Mouse (Mus musculus) E14TG2a.4 (cell line): ENCODE data around the gene Gata3.

Source experiments
- H3K27me3 ChIP-seq: 2 replicates; pipeline ENCODE4 v1.6.1; 2014; ENCODE audit warnings: low read length, control low read depth; ENCODE audit not compliant: insufficient read depth
- H3K36me3 ChIP-seq: 2 replicates; pipeline ENCODE4 v1.6.1; 2014; ENCODE audit warnings: low read length, control low read depth; ENCODE audit not compliant: insufficient read depth
- H3K4me1 ChIP-seq: replicated peaks from 2 replicates; pipeline ENCODE4 v1.6.1; 2014; ENCODE audit warnings: low read depth, low read length, control low read depth
- H3K4me3 ChIP-seq: replicated peaks from 2 replicates; pipeline ENCODE4 v1.5.1; 2014; ENCODE audit warnings: mild to moderate bottlenecking, low read length
- H3K9me3 ChIP-seq: 2 replicates; pipeline ENCODE4 v1.6.1; 2014; ENCODE audit warnings: low read length, control low read depth
- CTCF ChIP-seq: conservative IDR thresholded peaks from 2 replicates; pipeline ENCODE4 v1.5.1; 2014; ENCODE audit warnings: low read length
- NANOG ChIP-seq: IDR thresholded peaks from 2 replicates; pipeline ENCODE4 v1.6.1; 2014; ENCODE audit warnings: borderline replicate concordance, low read length, mixed read lengths
- POU5F1 ChIP-seq: IDR thresholded peaks from 2 replicates; pipeline ENCODE4 v1.6.1; 2014; ENCODE audit warnings: low read length, borderline replicate concordance

Gene Gata3

DNA sequence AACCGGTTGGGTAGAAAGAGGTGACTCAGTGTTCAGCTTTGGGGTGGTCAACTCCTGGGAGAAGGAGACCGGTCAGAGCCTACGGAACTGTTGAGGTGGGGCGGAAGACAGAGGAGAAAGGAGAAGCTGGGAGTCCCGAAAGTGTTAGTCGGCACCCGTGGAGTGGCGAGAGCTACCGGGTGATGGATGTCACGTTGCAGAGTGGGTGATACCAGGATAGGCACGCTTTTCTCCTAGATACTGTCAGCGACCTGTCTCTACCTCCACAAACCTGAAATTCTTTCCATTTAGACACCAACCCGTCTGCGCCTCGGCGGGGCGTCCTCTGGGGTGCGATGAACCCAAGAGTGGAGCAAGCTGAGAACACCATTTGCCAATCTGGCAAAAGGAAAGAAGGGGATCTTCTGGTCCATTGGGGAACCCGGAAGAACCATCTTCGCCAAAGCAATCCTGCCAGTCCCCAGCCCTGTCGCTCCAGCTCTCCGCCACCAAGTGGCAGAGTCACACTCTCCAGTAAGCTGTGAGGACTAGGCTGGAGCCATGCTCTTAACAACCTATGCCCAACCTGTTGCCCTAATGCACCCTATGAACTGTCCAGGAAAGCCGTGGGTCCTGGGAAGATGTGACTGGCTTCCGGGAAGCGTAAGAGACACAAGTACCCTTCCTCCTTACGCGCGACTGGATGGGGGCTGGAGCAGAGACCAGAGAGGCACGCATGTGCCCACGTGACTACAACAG is 752 bp downstream of the Gata3 start, which contains the start of gene 9230102O04Rik:
9230102O04Rik (minus strand) TSS at position 628 of the 738 bp plus-strand sequence.
- TF ChIP-seq POU5F1 = no peak
- no peak for TF ChIP-seq NANOG
- TF ChIP-seq CTCF = no peak
- Histone ChIP-seq H3K36me3 (no peaks in the 10 kb centered on the region), H3K4me1 (peaks cover 37% of the 10 kb centered on the region), H3K27me3 (peaks cover 96% of the 10 kb centered on the region), H3K4me3 (peak within 1 kb of the TSS; percentile 73), H3K9me3 (no peaks in the 10 kb centered on the region)

DNA sequence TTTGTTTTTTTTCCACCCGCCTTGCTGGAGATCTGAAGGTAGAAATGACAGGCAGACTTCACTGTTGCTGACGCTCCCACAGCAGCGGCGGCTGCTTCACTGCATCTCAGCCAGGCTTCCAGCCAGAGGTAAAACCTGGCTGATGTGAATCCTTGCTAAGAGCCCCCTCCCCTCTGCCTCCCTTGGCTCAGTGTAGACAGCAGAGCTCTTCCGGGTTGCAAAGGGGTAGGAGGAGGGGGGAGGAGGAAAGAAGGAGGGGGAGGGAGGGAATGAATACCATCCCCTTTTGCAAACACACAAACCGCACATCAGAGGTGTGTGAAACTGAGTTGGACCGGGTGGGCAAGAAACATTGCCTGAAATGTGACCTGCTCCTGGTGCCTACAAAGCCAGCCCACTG is 2.2 kb downstream of the Gata3 start:
- no peaks in the 10 kb centered on the region for H3K9me3 ChIP-seq
- peaks cover 50% of the 10 kb centered on the region for H3K4me1 ChIP-seq
- H3K27me3 ChIP-seq = peaks cover 97% of the 10 kb centered on the region
- no peaks in the 10 kb centered on the region for H3K36me3 ChIP-seq
- TF ChIP-seq POU5F1 (no peak), NANOG (no peak)
- no peak overlapping the region for H3K4me3 ChIP-seq

DNA sequence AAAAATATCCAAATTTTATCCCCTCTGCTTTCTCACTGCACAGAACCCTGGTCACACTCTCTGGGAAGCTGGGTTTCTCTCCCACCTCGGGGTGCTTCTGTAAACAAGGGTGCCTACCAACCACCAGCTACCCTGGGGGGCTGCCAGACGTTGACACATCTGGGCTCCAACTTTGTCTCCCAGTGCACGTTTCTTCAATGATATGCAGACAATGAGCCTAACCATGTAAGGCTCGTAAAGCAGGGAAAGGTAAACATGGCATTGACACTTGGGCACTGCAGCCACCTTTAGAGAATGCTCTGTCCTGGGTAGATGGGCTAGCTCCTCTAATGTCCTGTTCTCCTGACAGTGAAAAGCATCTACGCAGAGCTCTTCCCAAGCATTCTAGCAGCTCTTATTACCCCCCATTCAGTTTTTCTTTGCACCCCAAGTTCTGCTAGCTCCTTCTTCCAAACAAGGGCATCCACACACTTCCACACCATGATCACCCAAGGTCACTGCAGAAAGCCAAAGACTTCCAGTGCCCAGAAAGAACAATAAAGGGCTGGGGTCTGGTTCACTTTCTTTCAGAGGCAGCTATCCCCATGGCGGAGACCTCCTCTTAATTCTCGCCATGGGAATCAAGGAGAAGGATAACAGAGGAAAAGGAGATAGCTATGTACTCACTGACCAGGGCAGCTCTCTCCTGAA is 2.8 kb downstream of the Gata3 start:
- Histone ChIP-seq H3K27me3 (peaks cover 97% of the 10 kb centered on the region), H3K36me3 (no peaks in the 10 kb centered on the region), H3K9me3 (no peaks in the 10 kb centered on the region), H3K4me3 (no peak overlapping the region), H3K4me1 (peaks cover 55% of the 10 kb centered on the region)
- TF ChIP-seq POU5F1 (no peak), CTCF (no peak), NANOG (no peak)

DNA sequence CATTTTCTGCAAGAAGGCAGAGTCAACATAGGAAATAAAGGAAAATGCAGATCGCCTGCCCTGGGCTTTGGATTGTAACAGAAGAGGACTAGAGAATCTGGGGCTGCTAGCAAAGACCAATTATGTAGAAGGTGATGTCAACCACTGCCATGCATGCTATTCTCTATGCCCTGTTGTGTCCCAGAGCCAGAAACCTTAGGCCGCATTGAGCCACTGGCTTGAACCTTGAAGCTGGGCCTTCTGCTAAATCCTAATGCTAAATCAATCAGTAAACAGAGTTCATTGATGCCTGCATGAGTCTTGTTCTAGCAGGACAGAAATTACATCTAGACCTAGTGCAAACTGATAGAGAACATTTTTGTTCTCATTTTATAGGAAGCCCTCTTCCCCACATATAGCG is 3.8 kb downstream of the Gata3 start:
- Histone ChIP-seq H3K4me1 (peaks cover 65% of the 10 kb centered on the region), H3K4me3 (no peak overlapping the region), H3K36me3 (no peaks in the 10 kb centered on the region), H3K27me3 (peaks cover 100% of the 10 kb centered on the region), H3K9me3 (no peaks in the 10 kb centered on the region)
- no peak for TF ChIP-seq CTCF
- no peak for TF ChIP-seq NANOG
- no peak for TF ChIP-seq POU5F1

DNA sequence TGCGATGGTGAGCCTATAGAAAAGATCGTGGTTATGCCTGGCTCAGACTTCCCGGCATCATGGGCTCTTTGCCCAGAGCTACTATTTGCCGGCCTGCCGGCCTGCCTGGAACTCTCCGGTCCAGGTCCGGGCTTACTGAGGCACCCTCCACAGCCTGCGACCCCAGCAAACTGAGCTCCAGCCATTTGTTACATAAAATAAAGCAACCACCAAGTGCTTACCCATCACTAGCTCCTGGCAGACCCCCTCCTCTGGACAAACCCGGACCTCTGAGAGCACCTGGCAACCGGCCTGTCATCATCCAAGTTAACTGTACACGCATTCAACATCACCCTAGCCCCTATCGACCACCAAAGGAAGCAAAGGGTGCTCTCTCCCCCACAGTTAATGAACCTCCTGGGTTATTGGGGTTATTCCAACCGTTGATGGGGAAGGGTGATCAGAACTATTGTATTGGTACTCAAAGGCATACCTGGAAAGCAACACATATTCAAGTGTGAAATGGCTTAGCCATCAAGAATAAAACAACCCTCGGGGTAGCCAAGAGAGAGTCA is 4.5 kb downstream of the Gata3 start:
- Histone ChIP-seq H3K9me3 (no peaks in the 10 kb centered on the region), H3K36me3 (no peaks in the 10 kb centered on the region), H3K4me1 (peaks cover 73% of the 10 kb centered on the region), H3K4me3 (no peak overlapping the region), H3K27me3 (peaks cover 100% of the 10 kb centered on the region)
- no peak for TF ChIP-seq NANOG
- no peak for TF ChIP-seq CTCF
- TF ChIP-seq POU5F1 = no peak

DNA sequence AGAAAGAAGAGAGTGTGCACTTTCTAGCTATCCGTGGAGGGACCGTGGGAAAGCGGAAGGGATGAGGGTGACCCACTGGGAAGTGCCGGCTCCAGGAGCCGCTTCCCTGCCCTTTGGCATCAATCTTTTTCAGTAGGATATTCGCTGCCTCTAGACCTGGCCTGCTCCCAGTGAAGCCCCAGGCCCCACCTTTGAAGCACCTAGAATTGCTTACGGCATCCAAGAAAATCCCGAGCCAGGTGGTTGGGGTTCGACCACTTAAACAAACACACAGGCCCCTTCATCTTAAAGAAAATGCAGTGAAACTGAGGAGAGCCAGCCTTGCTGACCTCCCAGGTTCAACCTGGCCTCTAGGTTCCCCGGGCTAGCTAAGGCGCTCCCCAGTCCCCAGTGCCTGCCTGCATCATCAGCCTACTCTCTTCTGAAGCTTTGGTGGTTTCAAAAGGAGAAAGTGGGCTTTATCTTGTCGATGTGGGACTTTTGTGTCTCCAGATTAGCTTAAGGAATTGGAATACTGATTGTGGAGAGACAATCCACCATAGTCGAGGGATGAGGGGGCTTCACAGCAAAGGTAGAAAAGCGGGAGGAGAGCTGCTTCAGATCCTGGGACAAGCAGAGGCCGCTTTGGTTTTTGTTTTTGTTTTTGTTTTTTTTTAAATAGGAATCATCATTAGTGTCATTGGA is 5.2 kb downstream of the Gata3 start:
- Histone ChIP-seq H3K36me3 (no peaks in the 10 kb centered on the region), H3K9me3 (no peaks in the 10 kb centered on the region), H3K4me3 (no peak overlapping the region; the same call in 1 of the 2 replicates), H3K4me1 (peaks cover 72% of the 10 kb centered on the region), H3K27me3 (peaks cover 100% of the 10 kb centered on the region)
- TF ChIP-seq POU5F1 = no peak
- no peak for TF ChIP-seq CTCF
- no peak for TF ChIP-seq NANOG

DNA sequence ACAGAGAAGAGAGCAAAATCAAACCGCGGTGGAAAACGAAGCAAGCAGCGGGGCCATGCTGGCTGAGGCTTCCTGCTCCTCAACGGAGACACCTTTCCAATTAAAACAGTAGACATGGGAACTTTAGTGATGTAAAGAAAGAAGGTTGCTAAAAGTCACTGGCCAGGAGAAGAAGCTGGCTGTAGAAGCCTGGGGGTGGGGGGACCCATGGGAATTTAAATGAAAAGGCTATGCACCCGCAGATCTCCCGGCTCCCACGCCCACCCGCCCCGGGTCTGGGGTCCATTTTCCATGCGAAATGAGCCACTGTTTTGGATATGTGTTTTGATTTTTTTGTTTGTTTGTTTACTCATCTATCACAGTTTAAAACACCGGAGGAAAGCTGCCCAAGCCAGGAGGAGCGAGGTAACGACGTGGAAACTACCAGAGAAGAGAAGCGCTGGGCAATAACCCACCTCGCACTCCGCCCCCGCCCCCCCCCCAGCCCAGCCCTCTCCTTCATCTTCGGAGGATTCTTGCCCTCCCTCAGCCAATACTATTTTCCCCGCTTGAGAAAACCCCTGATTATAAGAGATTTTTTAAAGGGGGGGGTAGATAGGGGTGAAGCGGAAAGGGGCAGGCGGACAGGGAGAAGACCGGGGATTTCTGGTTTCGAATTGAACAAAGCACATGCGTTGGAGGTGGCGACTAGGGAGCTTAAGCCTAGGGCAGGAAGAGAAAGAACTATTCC is 5.9 kb downstream of the Gata3 start:
- H3K27me3 ChIP-seq = peaks cover 99% of the 10 kb centered on the region
- TF ChIP-seq CTCF (no peak), POU5F1 (no peak), NANOG (no peak)

More for the DNA sequence above, 5.9 kb downstream of the Gata3 start:
- Histone ChIP-seq H3K36me3 (no peaks in the 10 kb centered on the region), H3K9me3 (no peaks in the 10 kb centered on the region), H3K4me3 (peak overlapping the region; percentile 51; the same call in 1 of the 2 replicates), H3K4me1 (peaks cover 69% of the 10 kb centered on the region)
